Mouse (Mus musculus) kidney, postnatal 10 days (tissue): ENCODE results near the gene Dupd1.
"Not testable (repeated sequence)": the region's sequence is repeated elsewhere in the genome, so short reads cannot be mapped to it uniquely, and the experiment has no call there.

ENCODE experiments used
- DNase-seq: peaks from one replicate; pipeline ENCODE4 v3.0.0; 2021; ENCODE audit warnings: mixed read lengths

Gene Dupd1

DNA sequence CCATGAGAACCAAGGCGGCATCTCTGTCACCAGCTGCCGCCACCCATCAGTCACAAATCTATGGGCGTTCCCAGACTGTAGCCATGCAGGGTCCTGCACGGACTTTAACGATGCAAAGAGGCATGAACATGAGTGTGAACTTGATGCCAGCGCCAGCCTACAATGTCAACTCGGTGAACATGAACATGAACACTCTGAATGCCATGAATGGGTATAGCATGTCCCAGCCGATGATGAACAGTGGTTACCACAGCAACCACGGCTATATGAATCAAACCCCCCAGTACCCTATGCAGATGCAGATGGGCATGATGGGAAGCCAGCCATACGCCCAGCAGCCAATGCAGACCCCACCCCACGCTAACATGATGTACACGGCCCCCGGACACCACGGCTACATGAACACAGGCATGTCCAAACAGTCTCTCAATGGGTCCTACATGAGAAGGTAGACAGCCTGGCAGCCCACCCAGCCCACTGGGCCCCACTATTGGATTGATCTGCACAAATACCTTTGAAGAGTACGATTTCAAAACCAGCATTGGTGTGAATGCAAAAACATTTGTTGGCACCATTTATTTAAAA, 43.9 kb downstream of the Dupd1 start:
- not testable (repeated sequence) for DNase-seq

DNA sequence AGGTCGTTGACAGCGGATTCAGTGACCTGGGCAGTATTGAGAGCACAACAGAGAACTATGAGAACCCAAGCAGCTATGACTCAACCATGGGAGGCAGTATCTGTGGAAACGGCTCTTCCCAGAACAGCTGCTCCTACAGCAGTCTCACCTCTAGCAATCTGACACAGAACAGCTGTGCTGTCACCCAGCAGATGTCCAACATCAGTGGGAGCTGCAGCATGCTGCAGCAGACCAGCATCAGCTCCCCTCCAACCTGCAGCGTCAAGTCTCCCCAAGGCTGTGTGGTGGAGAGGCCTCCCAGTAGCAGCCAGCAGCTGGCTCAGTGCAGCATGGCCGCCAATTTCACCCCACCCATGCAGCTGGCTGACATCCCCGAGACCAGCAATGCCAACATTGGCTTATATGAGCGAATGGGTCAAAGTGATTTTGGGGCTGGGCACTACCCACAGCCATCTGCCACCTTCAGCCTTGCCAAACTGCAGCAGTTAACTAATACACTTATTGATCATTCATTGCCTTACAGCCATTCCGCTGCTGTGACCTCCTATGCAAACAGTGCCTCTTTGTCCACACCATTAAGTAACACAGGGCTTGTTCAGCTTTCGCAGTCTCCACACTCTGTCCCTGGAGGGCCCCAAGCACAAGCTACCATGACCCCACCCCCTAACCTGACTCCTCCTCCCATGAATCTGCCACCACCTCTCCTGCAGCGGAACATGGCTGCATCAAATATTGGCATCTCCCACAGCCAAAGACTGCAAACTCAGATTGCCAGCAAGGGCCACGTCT, 44.5 kb downstream of the Dupd1 start:
- peak; percentile 60 for DNase-seq

DNA sequence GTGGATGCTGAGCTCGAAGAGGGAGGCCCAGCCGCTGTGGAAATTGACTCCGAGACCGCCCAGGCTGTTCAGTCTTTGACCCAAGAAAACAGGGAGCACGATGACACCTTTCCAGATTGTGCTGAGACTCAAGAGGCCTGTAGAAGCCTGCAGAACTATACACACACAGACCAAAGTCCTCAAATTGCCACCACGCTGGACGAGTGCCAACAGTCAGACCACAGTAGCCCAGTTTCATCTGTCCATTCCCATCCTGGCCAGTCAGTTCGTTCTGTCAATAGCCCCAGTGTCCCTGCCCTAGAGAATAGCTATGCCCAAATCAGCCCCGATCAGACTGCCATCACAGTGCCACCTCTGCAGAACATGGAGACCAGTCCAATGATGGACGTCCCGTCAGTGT, 45.2 kb downstream of the Dupd1 start:
- DNase-seq, result peak; percentile 41

DNA sequence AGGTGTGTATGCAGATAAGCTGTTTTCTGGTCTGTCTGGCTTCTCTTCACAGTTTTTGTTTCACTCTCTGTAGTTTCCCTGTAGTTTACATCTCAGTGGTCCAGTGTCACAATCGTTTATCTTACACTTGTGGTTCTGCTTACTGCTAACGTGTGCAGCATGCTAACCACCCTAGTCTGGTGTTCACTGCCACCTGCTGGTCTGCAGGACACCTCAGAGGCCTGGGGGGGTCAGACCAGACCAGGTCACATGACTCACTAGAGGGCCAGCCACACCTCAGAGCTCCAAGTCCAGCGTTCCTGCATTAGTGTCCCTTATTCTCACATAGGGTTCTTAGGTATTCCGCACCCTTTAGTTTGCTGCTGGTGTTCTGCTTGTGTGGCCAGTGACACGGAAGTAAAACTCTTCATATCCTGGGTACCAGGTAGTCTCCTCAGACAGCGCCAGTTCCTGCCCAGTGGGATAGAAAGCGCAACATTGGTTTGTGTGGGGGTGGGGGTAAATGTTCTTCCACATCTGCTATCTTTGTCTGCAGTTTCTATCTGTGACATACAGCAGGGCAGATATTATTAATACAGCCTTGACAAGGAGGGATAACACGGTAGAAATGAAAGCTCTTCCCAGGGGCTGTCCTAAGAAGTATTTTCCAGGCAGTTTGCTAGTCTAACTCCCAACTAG, 51.8 kb downstream of the Dupd1 start:
- peak; percentile 65 for DNase-seq

DNA sequence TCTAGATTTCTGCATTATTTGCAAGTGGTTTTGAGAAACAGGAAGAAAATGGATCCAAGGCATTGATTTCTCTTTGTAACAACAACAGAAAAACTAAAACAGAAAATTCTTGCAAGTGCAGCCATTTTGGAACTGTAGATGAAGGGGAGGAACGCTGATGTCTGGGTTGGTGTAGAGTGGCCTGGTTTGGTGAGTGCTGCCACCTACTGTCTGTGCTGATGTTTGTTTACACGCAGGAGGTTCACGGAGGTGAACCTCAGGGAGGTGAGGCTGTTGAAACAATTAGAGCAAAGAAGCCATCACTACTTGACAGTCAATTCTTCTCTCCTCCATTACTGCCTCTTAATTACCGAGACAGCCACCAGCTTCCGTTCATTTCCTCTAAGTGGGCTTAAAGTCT, 54.7 kb downstream of the Dupd1 start:
- peak; percentile 77 for DNase-seq

DNA sequence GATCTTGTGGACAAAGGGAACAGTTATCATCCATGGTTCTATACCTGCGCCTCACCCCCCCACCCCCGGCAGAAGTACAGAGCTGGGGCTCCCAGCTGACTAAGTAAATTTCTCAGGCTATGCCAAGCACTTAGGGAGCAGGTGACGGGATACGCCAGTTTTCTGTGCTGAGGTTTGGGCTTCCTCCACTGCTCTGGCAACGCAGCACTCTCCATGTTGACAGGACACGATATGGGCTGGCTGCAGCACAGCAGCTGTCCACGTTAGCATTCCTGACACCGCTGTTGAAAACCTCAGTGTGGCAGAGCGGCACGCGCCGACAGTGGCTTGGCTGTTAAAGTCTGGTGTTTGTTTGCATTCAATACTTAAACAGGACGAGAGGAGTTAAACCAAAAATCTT, 55.2 kb downstream of the Dupd1 start:
- DNase-seq, result no peak

DNA sequence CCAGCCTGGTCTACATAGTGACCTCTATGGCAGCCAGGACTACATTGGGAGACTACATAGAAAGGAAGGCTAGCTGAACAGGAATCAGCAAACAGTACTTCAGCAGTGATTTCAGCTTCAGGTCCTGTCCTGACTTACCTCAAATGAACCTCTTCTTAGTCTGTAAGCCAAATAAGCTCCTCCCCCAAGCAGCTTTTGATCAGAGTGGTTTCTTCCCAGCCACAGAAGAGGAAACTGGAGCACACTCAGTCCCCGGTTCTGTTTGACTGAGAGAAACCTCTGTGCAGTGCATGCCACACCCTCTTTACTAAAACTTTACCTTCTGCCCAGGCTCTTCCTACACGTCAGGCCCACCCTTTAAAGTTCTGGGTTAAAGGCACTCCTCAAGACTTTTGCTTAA, 60.6 kb downstream of the Dupd1 start:
- no peak for DNase-seq

DNA sequence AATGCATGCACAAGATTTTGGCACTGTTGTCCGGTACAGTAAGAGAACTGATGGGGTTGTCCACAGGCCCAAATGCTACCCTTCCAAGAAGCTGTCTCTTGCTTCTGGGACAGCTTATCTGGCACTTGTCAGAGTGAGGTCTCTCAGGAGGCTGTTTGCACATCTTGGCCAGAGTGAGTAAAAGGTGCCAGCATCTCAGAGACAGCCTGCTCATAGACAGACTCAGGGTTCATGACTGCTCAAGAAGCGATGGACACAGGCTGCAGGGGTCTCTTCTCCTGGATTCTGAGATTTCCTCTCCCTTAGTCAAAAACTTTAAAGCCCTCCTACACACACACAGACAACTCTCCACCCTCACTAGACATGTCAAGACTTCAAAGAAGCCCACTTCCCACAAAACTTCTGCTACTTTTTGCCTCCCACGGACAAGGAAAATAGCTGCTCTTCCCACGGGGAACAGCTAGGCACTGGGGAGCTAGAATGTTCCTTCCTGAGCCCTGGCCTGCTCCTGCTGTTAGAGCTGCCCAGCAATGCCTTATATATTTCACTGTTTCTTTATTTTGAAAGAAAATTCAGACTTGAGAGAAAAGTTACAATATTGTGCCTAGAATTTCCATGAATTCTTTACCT, 73.5 kb downstream of the Dupd1 start:
- DNase-seq, result no peak

DNA sequence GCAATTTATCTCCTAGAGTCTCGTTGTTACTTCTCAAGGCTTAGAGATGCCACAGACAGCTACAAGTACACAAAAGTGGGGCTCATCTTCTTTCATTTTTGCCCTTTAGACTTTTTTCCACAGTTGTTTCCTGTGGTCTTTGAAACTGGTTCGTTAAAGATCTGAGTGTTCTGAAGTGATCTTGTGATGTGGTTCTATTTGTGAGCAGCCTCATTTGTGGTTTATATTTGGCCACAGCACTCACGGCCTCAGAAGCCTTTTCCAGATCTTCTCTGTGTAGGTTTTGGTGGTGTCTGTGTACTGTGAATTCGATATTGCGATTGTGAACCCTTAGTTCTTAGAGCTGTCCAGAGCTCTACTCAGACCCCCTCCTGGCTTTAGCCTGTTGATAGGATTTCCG, 77.8 kb downstream of the Dupd1 start:
- DNase-seq, result no peak

DNA sequence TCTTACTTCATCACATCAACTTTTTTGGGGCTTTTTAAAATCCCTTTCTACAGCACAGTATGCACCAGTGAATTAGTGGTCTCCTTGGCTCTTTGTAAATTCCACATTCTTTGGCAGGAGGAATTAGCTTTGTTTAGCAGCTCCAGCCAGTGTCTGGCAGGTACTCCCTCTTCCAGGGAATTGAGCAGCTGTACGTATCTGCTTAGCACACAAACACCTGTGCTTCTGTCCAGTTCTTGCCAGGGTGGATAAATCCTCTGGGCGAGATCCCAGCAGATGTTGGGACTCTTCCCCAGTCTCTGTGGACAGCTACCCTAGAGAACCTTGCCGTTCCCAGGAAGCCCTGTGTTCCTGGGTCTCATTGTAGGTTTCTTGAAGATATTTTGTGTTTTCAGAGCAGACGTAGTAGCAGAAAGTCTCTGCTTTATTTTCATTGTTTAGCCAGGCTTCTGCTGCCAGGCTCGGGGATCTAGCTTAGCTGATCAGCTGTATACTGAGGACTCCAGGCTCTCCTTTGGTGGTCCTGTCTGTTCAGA, 82.6 kb downstream of the Dupd1 start:
- no peak for DNase-seq
